Mouse (Mus musculus): ENCODE measurements at regions not wholly inside any gene's neighbourhood (a gene's known extent, or its start where the extent isn't known, plus 50 kb on each side); places are given as distances from the start of the nearest gene placed in this dataset.
A peak's percentile ranks its signal among the peaks of the same experiment; 100 is the strongest.

DNA sequence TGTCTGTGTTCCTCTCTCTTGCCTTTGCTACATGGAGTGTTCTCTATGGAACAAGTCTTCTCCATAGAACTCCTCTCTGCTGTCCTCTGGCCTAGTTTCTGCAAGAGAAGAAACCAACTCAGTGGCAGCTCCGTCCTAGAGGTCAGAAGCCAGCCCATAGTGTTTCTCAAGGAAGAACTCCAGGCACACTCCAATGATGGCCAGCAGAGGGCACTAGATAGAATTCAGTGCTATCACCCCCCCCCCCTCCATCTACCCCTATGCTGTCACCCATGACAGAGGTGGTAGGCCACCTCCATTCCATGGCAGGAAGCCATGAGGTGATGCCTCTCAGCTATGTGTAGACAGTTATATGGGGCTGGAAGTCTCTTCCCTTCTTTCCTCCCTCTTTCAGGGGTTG is 258.5 kb upstream of the Irx2 start:
- Histone ChIP-seq H3K4me2 (ENCODE audit: low read depth, low read length, poor library complexity, severe bottlenecking) (no peak overlapping the region), H3K4me3 (ENCODE audit: low read depth, low read length) (no peak overlapping the region), H3K27ac (ENCODE audit: low read depth, low read length) (no peak overlapping the region), H3K9me3 (ENCODE audit: low read length) (no peaks in the 10 kb centered on the region), H3K4me1 (ENCODE audit: insufficient read depth, low read length) (peaks cover 5% of the 10 kb centered on the region), H3K9ac (replicated peaks; ENCODE audit: low read length, poor library complexity, severe bottlenecking) (no peak overlapping the region), H3K27me3 (ENCODE audit: insufficient read depth, low read length) (no peaks in the 10 kb centered on the region; the same call in 1 of the 2 replicates), H3K36me3 (ENCODE audit: insufficient read depth, low read length) (no peaks in the 10 kb centered on the region)
- 90% methylated on average over 1 of the region's 1 CpGs for WGBS
- ATAC-seq (ENCODE audit: low FRiP score) = no peak
- no peak for DNase-seq (ENCODE audit: low spot score)
- peak; percentile 40; the same call in 1 of the 2 replicates for TF ChIP-seq CTCF (IDR thresholded peaks at IDR 0.05)

DNA sequence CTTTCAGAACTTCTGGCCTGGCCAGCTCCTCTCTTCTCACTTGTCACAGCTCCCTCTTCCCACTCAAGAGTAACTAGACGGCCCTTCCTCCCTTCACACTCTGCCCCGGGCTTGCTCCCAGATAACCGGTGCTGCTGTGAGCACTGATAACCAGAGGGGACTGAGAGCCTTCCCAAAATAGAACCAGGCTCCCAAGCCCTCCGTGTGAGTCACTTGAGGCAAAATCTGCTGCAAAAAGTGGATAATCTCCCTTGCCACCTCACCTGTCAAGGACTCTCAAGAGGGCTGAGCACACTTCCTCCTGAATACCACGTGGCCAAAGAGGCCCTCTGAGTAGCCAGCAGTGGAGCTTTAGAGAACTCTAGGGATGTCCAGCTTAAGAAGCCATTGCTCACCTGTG is 257.6 kb upstream of the Irx2 start:
- Histone ChIP-seq H3K9me3 (ENCODE audit: low read length) (no peaks in the 10 kb centered on the region), H3K4me2 (ENCODE audit: low read depth, low read length, poor library complexity, severe bottlenecking) (no peak overlapping the region), H3K27ac (ENCODE audit: low read depth, low read length) (no peak overlapping the region), H3K9ac (replicated peaks; ENCODE audit: low read length, poor library complexity, severe bottlenecking) (no peak overlapping the region), H3K4me1 (ENCODE audit: insufficient read depth, low read length) (peaks cover under 1% of the 10 kb centered on the region), H3K36me3 (ENCODE audit: insufficient read depth, low read length) (no peaks in the 10 kb centered on the region), H3K4me3 (ENCODE audit: low read depth, low read length) (no peak overlapping the region), H3K27me3 (ENCODE audit: insufficient read depth, low read length) (no peaks in the 10 kb centered on the region; the same call in 1 of the 2 replicates)
- no peak for DNase-seq (ENCODE audit: low spot score)
- TF ChIP-seq CTCF (IDR thresholded peaks at IDR 0.05) = no peak
- no peak for ATAC-seq (ENCODE audit: low FRiP score)
- WGBS = 77% methylated on average over 5 of the region's 5 CpGs

DNA sequence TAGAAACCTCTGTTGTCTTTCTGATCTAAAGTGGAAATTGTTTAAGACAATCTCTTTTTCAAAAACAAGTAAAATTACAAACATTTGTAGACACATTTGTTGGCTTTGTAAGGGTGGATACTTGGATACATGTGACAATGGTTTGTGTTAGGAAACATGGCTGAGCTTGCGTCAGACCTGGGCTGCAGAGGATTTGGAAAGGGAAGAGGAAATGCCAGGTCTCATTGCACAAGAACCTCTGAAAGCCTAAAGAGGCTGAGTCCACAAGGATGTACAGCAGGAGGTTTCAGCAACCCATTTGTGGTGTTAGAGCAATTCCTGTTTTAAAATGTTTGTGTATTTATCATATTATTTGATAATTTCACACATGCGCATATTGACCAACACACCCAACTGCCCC is 235.3 kb upstream of the Irx2 start:
- no peak for TF ChIP-seq CTCF (IDR thresholded peaks at IDR 0.05)
- no peaks in the 10 kb centered on the region for H3K27me3 ChIP-seq (ENCODE audit: insufficient read depth, low read length)
- DNase-seq (ENCODE audit: low spot score) (no peak), ATAC-seq (ENCODE audit: low FRiP score) (no peak)
- H3K4me1 ChIP-seq (ENCODE audit: insufficient read depth, low read length) = no peaks in the 10 kb centered on the region
- H3K4me3 ChIP-seq (ENCODE audit: low read depth, low read length) = no peak overlapping the region
- H3K4me2 ChIP-seq (ENCODE audit: low read depth, low read length, poor library complexity, severe bottlenecking) = no peak overlapping the region
- H3K9ac ChIP-seq (replicated peaks; ENCODE audit: low read length, poor library complexity, severe bottlenecking) = no peak overlapping the region
- H3K9me3 ChIP-seq (ENCODE audit: low read length) = no peaks in the 10 kb centered on the region
- no peaks in the 10 kb centered on the region for H3K36me3 ChIP-seq (ENCODE audit: insufficient read depth, low read length)
- WGBS = 92% methylated on average over 2 of the region's 2 CpGs
- no peak overlapping the region for H3K27ac ChIP-seq (ENCODE audit: low read depth, low read length)

DNA sequence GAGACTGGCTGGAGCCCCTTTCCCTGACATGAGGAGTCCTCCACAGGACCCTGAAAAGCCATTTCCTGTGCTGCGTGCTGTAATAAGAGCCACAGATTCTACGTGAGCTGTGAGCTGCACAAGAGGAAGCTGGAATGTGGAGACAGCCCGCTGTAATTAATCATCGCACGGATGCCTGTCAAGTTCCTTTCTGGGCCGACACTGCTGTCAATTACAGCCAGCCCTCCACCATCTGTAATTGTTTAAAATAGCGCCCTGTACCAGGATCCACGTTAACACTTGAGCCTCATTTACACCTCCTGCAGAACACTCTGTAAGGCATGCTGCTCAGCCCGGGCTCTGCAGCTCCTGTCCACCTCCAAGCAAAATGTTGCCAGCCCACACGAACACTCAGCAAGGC is 227.9 kb upstream of the Irx2 start:
- H3K9me3 ChIP-seq (ENCODE audit: low read length) = no peaks in the 10 kb centered on the region
- no peak overlapping the region for H3K27ac ChIP-seq (ENCODE audit: low read depth, low read length)
- no peak overlapping the region for H3K4me3 ChIP-seq (ENCODE audit: low read depth, low read length)
- no peaks in the 10 kb centered on the region for H3K4me1 ChIP-seq (ENCODE audit: insufficient read depth, low read length)
- WGBS = 23% methylated on average over 10 of the region's 10 CpGs
- H3K4me2 ChIP-seq (ENCODE audit: low read depth, low read length, poor library complexity, severe bottlenecking) = no peak overlapping the region
- ATAC-seq (ENCODE audit: low FRiP score) = no peak
- H3K27me3 ChIP-seq (ENCODE audit: insufficient read depth, low read length) = no peaks in the 10 kb centered on the region
- TF ChIP-seq CTCF (IDR thresholded peaks at IDR 0.05) = no peak
- no peaks in the 10 kb centered on the region for H3K36me3 ChIP-seq (ENCODE audit: insufficient read depth, low read length)
- peak; percentile 61 for DNase-seq (ENCODE audit: low spot score)
- no peak overlapping the region for H3K9ac ChIP-seq (replicated peaks; ENCODE audit: low read length, poor library complexity, severe bottlenecking)

DNA sequence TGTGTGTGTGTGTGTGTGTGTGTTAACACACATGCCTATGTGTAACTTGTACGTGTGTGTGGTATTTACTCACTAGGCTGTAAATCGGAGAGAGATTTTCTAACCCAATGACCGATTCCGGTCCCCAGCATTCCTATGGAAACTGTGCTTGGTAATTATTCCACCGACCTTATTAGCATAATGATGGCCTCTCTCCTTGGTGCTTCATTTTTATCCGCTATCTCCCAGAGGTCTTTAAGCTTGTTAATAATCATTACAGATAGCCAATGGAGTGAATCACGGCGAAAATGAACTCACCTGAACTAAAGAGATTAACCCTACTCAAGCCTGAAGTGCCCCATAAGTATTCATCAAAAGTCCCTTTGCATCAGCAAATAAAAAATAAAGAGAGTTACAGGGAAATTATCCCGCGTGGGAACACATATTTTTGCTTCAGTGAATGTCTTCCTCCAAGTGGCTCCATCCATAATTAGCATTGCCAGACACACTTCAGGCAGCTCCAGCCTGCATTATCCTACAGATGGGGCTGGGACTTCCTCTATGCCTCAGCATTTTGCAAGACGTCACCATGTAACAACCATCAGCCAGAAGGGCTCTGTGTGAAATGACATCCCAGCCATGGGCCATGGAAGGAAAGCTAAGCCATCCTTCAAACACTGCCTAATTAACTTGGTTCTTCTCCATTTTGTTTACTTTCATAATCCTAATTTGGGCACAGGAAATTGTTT is 219.2 kb upstream of the Irx2 start:
- ATAC-seq (ENCODE audit: low FRiP score) (no peak), DNase-seq (ENCODE audit: low spot score) (peak; percentile 44)

DNA sequence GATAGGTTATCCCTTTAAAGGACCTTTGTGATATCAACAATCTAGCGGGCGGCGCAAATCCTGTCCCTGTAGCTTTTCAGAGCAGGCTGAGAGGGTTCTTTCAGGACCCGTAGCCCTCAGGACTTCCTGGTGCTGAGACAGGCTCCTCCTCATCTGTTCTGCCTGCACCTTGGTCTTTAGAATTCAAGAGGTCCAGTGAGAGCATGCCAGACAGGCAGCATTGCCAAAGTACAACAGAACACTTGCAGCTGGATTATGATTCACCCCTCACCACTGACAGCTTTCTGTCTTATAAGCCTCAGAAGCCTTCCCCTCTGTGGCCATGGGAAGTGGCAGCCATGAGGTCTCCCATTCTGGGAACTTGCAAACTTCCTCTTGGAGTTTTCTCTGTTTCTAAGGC is 216.0 kb upstream of the Irx2 start:
- no peak overlapping the region for H3K4me3 ChIP-seq (ENCODE audit: low read depth, low read length)
- no peaks in the 10 kb centered on the region for H3K9me3 ChIP-seq (ENCODE audit: low read length)
- H3K9ac ChIP-seq (replicated peaks; ENCODE audit: low read length, poor library complexity, severe bottlenecking) = no peak overlapping the region
- no peaks in the 10 kb centered on the region for H3K4me1 ChIP-seq (ENCODE audit: insufficient read depth, low read length)
- no peaks in the 10 kb centered on the region for H3K36me3 ChIP-seq (ENCODE audit: insufficient read depth, low read length)
- WGBS = 89% methylated on average over 4 of the region's 4 CpGs
- ATAC-seq (ENCODE audit: low FRiP score) (no peak), DNase-seq (ENCODE audit: low spot score) (no peak)
- no peaks in the 10 kb centered on the region for H3K27me3 ChIP-seq (ENCODE audit: insufficient read depth, low read length)
- H3K4me2 ChIP-seq (ENCODE audit: low read depth, low read length, poor library complexity, severe bottlenecking) = no peak overlapping the region
- no peak for TF ChIP-seq CTCF (IDR thresholded peaks at IDR 0.05)
- no peak overlapping the region for H3K27ac ChIP-seq (ENCODE audit: low read depth, low read length)

More for the DNA sequence above, 219.2 kb upstream of the Irx2 start:
- H3K9me3 ChIP-seq (ENCODE audit: low read length) = no peaks in the 10 kb centered on the region
- no peak overlapping the region for H3K27ac ChIP-seq (ENCODE audit: low read depth, low read length)
- WGBS = 49% methylated on average over 11 of the region's 11 CpGs
- H3K9ac ChIP-seq (replicated peaks; ENCODE audit: low read length, poor library complexity, severe bottlenecking) = no peak overlapping the region
- no peak overlapping the region for H3K4me2 ChIP-seq (ENCODE audit: low read depth, low read length, poor library complexity, severe bottlenecking)
- H3K27me3 ChIP-seq (ENCODE audit: insufficient read depth, low read length) = no peaks in the 10 kb centered on the region
- no peaks in the 10 kb centered on the region for H3K36me3 ChIP-seq (ENCODE audit: insufficient read depth, low read length)
- no peaks in the 10 kb centered on the region for H3K4me1 ChIP-seq (ENCODE audit: insufficient read depth, low read length)
- TF ChIP-seq CTCF (IDR thresholded peaks at IDR 0.05) = no peak
- H3K4me3 ChIP-seq (ENCODE audit: low read depth, low read length) = no peak overlapping the region
